In the genomic region with DNA sequence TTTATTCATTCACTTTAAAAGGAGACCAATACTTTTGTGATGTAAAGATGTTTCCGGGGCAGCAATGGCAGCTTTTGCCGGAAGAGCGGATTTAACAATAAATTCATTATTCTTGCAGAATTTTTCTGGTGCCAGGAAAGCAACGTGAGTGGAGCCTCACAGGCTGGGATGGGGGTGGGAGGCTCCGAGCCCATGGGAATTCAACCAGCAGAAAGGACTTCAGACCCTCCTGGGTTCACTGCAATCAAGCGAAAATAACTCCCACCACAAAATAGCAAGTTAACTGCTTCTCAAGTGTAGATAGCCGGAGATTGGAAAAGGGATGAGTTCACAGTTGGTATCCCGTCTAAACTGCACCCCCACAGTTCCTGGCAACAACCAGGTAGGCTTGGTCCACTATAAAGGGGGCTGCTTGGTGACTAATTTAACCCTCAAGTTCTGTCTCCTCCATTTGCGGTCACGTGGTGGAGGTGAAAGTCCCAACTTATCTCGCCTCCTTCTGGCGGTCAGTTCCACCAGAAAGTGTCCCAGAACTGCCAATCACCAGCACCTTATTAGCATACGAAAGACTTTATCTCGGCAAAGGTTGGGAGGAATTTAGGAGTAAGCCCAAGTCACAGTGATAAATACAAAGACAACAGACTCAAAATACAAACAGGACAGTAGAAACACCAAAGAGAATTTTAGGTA, we compare ENCODE assay signal across 10 mouse cellular contexts.
DNase-seq lines count a peak whose midpoint lies in the region; ATAC-seq and TF ChIP-seq lines count a peak whose summit lies in the region.
"Had no signal": no experiment of that assay in that cellular context is flagged by ENCODE, and none has a peak within 500 bp of the region (broad histone marks: within the 10 kb centered on the region; RNA-seq: fewer than 3 reads in every experiment).

No protein-coding gene starts in this region.

- H3K4me2 ChIP-seq in heart, embryonic 11.5 days = no peak overlapping the region
- no peak overlapping the region; the same call in 1 of the 2 replicates for H3K4me2 ChIP-seq in hindbrain, embryonic 11.5 days (replicated peaks; ENCODE audit: low read depth, low read length)
- H3K4me2 ChIP-seq in limb, embryonic 14.5 days (replicated peaks; ENCODE audit: low read depth, low read length, severe bottlenecking) = peak overlapping the region; percentile 59
- no peak overlapping the region for H3K4me2 ChIP-seq in liver, postnatal 0 days (ENCODE audit: low read depth, low read length)

- TF ChIP-seq POLR2A in limb, embryonic 14.5 days (IDR thresholded peaks at IDR 0.05; ENCODE audit: borderline replicate concordance, extremely low read depth, insufficient read depth, insufficient read length) = no peak

- H3K36me3 ChIP-seq in heart, embryonic 11.5 days (ENCODE audit: control insufficient read depth, insufficient read depth, low read length) = no peaks in the 10 kb centered on the region
- H3K36me3 ChIP-seq in hindbrain, embryonic 11.5 days (ENCODE audit: control insufficient read depth, insufficient read depth, low read length) = no peaks in the 10 kb centered on the region
- H3K36me3 ChIP-seq in limb, embryonic 14.5 days (ENCODE audit: control insufficient read depth, insufficient read depth, low read length) = no peaks in the 10 kb centered on the region
- no peaks in the 10 kb centered on the region for H3K36me3 ChIP-seq in liver, postnatal 0 days (replicated peaks; ENCODE audit: insufficient read depth, low read length)

- 0 out of 2 replicates have a peak overlapping the region, but pooled peaks have one; percentile 46 for H3K27ac ChIP-seq in heart, embryonic 11.5 days (ENCODE audit: low read depth, low read length)
- peak overlapping the region; percentile 93 for H3K27ac ChIP-seq in hindbrain, embryonic 11.5 days (ENCODE audit: low read depth, low read length)
- H3K27ac ChIP-seq in limb, embryonic 14.5 days (replicated peaks; ENCODE audit: low read depth, low read length) = peak overlapping the region; percentile 93
- H3K27ac ChIP-seq in liver, postnatal 0 days (ENCODE audit: low read depth) = no peak overlapping the region
- H3K27ac ChIP-seq: liver, embryonic 14.5 days had no signal

- 0 out of 2 replicates have a peak, but pooled peaks cover 4% of the 10 kb centered on the region for H3K9me3 ChIP-seq in heart, embryonic 11.5 days (replicated peaks; ENCODE audit: control insufficient read depth, low read length)
- H3K9me3 ChIP-seq in hindbrain, embryonic 11.5 days (ENCODE audit: control insufficient read depth, low read length) = no peaks in the 10 kb centered on the region
- no peaks in the 10 kb centered on the region for H3K9me3 ChIP-seq in limb, embryonic 14.5 days (ENCODE audit: control insufficient read depth, low read length)
- no peaks in the 10 kb centered on the region for H3K9me3 ChIP-seq in liver, postnatal 0 days (ENCODE audit: low read length)

- DNase-seq in heart, postnatal 10 days = no peak
- DNase-seq in brain, adult 2 months (ENCODE audit: low read depth, low spot score) = peak; percentile 57
- DNase-seq in hindbrain, embryonic 11.5 days (ENCODE audit: low spot score) = peak; percentile 36
- no peak for DNase-seq in limb, embryonic 14.5 days (ENCODE audit: low spot score)
- DNase-seq in liver, postnatal 0 days = no peak
- no peak for DNase-seq in lung, adult 18-20 months

- no peak overlapping the region for H3K9ac ChIP-seq in heart, embryonic 11.5 days (ENCODE audit: low read depth, low read length)
- no peak overlapping the region for H3K9ac ChIP-seq in hindbrain, embryonic 11.5 days (ENCODE audit: low read depth, low read length)
- H3K9ac ChIP-seq in limb, embryonic 14.5 days (ENCODE audit: low read depth, low read length, severe bottlenecking) = no peak overlapping the region; the same call in 1 of the 2 replicates
- no peak overlapping the region for H3K9ac ChIP-seq in liver, postnatal 0 days (replicated peaks)
- H3K9ac ChIP-seq: liver, embryonic 14.5 days had no signal

- no peak for ATAC-seq in heart, embryonic 11.5 days (replicated peaks; ENCODE audit: insufficient number of reproducible peaks, low FRiP score, low TSS enrichment)
- ATAC-seq in hindbrain, embryonic 11.5 days (ENCODE audit: low FRiP score) = peak; percentile 55
- no peak for ATAC-seq in limb, embryonic 14.5 days (ENCODE audit: low FRiP score, low read depth)
- no peak for ATAC-seq in CD4-positive, CD25-positive, alpha-beta regulatory T cell, adult 4 months
- ATAC-seq in liver, postnatal 0 days = no peak

- no peaks in the 10 kb centered on the region for H3K27me3 ChIP-seq in heart, embryonic 11.5 days (ENCODE audit: control insufficient read depth, insufficient read depth, low read length)
- no peaks in the 10 kb centered on the region for H3K27me3 ChIP-seq in hindbrain, embryonic 11.5 days (ENCODE audit: control insufficient read depth, insufficient read depth, low read length)
- H3K27me3 ChIP-seq in limb, embryonic 14.5 days (ENCODE audit: control insufficient read depth, insufficient read depth, low read length) = no peaks in the 10 kb centered on the region
- no peaks in the 10 kb centered on the region for H3K27me3 ChIP-seq in liver, postnatal 0 days (ENCODE audit: insufficient read depth, low read length)
- H3K27me3 ChIP-seq: CH12.LX had no signal

- H3K4me3 ChIP-seq in heart, embryonic 11.5 days (ENCODE audit: low read depth, low read length) = no peak overlapping the region
- no peak overlapping the region for H3K4me3 ChIP-seq in hindbrain, embryonic 11.5 days (ENCODE audit: low read depth, low read length)
- no peak overlapping the region for H3K4me3 ChIP-seq in limb, embryonic 14.5 days (replicated peaks; ENCODE audit: low read length)
- H3K4me3 ChIP-seq in liver, postnatal 0 days (ENCODE audit: low read depth, low read length) = no peak overlapping the region

- WGBS in heart, embryonic 11.5 days (ENCODE audit: insufficient replicate concordance) = 58% methylated on average over 14 of the region's 14 CpGs
- 40% methylated on average over 14 of the region's 14 CpGs for WGBS in hindbrain, embryonic 11.5 days
- 68% methylated on average over 14 of the region's 14 CpGs for WGBS in limb, embryonic 14.5 days
- WGBS in liver, postnatal 0 days (ENCODE audit: insufficient replicate concordance) = 78% methylated on average over 14 of the region's 14 CpGs

- peaks cover 10% of the 10 kb centered on the region for H3K4me1 ChIP-seq in heart, embryonic 11.5 days (ENCODE audit: control insufficient read depth, insufficient read depth, low read length)
- no peaks in the 10 kb centered on the region for H3K4me1 ChIP-seq in hindbrain, embryonic 11.5 days (replicated peaks; ENCODE audit: control insufficient read depth, insufficient read depth, low read length)
- peaks cover 15% of the 10 kb centered on the region for H3K4me1 ChIP-seq in limb, embryonic 14.5 days (ENCODE audit: control insufficient read depth, insufficient read depth, low read length)
- no peaks in the 10 kb centered on the region for H3K4me1 ChIP-seq in liver, postnatal 0 days (ENCODE audit: insufficient read depth)

- TF ChIP-seq CTCF in liver, postnatal 0 days (IDR thresholded peaks at IDR 0.05; ENCODE audit: low read depth) = no peak

- intact Hi-C loops in heart, postnatal 10 days (cut with DNase I) = no loop called here

- no peak for TF ChIP-seq EP300 in liver, postnatal 0 days (IDR thresholded peaks at IDR 0.05; ENCODE audit: low read depth)

Comparison
In these comparisons a context has a peak if more than half of its experiments do, and no peak if none do; other contexts are left out.
1. DNase-seq: peak in brain, adult 2 months (single experiment) and hindbrain, embryonic 11.5 days (single experiment); none in heart, postnatal 10 days (0 of 2), limb, embryonic 14.5 days (single experiment), liver, postnatal 0 days (single experiment) and lung, adult 18-20 months (0 of 2).